Mouse (Mus musculus): ENCODE data around the gene Prkn.

GRCm38 (mm10) chr17:11466095-11466494 is 625.9 kb downstream of the Prkn start:
- TF ChIP-seq USF1 (IDR thresholded peaks at IDR 0.05; ENCODE audit: low read depth), result no peak
- no peak for TF ChIP-seq MYOD1 (IDR thresholded peaks at IDR 0.05; ENCODE audit: control insufficient read depth, insufficient read length, low read depth)
